Mouse (Mus musculus): Measurements from ENCODE around the gene Sort1. TPM values are rescaled to one million over a fixed set of nuclear protein-coding genes. Genes with fewer than 3 reads are reported as not detected.

The Sort1 gene
- polyA plus RNA-seq, 1 experiment = 41.5 TPM

- DNase-seq (ENCODE audit: low spot score) = no peak
Observed at GRCm38 (mm10) chr3:108327916-108328315, 44.0 kb downstream of the Sort1 start.

GRCm38 (mm10) chr3:108328441-108328841 lies 44.6 kb downstream of the Sort1 start:
- DNase-seq (ENCODE audit: low spot score) = no peak

- DNase-seq (ENCODE audit: low spot score) = no peak
Observed at GRCm38 (mm10) chr3:108330812-108331211, 46.9 kb downstream of the Sort1 start.

- no peak for DNase-seq (ENCODE audit: low spot score)
Observed at GRCm38 (mm10) chr3:108336878-108337277, 53.0 kb downstream of the Sort1 start.

GRCm38 (mm10) chr3:108341040-108341439 lies 57.2 kb downstream of the Sort1 start:
- no peak for DNase-seq (ENCODE audit: low spot score)

GRCm38 (mm10) chr3:108342185-108342584 lies 58.3 kb downstream of the Sort1 start:
- DNase-seq (ENCODE audit: low spot score) = no peak

GRCm38 (mm10) chr3:108345855-108346254 lies 62.0 kb downstream of the Sort1 start:
- DNase-seq (ENCODE audit: low spot score) = no peak

- DNase-seq (ENCODE audit: low spot score) = no peak
Observed at GRCm38 (mm10) chr3:108348376-108348775, 64.5 kb downstream of the Sort1 start.

GRCm38 (mm10) chr3:108355245-108355644 lies 71.4 kb downstream of the Sort1 start:
- no peak for DNase-seq (ENCODE audit: low spot score)

GRCm38 (mm10) chr3:108357051-108357450 lies 73.2 kb downstream of the Sort1 start:
- DNase-seq (ENCODE audit: low spot score) = no peak

GRCm38 (mm10) chr3:108358445-108358844 lies 74.6 kb downstream of the Sort1 start:
- DNase-seq (ENCODE audit: low spot score) = no peak

GRCm38 (mm10) chr3:108360894-108361293 lies 77.0 kb downstream of the Sort1 start:
- DNase-seq (ENCODE audit: low spot score) = no peak

- DNase-seq (ENCODE audit: low spot score) = no peak
Observed at GRCm38 (mm10) chr3:108363626-108364025, 79.7 kb downstream of the Sort1 start.

GRCm38 (mm10) chr3:108364270-108364995 lies 80.6 kb downstream of the Sort1 start, which contains the start of gene Mybphl:
Gene Mybphl (plus strand): TSS chr3:108364911.
- DNase-seq (ENCODE audit: low spot score) = no peak

GRCm38 (mm10) chr3:108367173-108367572 lies 83.3 kb downstream of the Sort1 start:
- no peak for DNase-seq (ENCODE audit: low spot score)

GRCm38 (mm10) chr3:108367828-108368227 lies 83.9 kb downstream of the Sort1 start:
- no peak for DNase-seq (ENCODE audit: low spot score)

GRCm38 (mm10) chr3:108368721-108369120 lies 84.8 kb downstream of the Sort1 start:
- no peak for DNase-seq (ENCODE audit: low spot score)

GRCm38 (mm10) chr3:108372274-108372673 lies 88.4 kb downstream of the Sort1 start:
- no peak for DNase-seq (ENCODE audit: low spot score)

- DNase-seq (ENCODE audit: low spot score) = no peak
Observed at GRCm38 (mm10) chr3:108372691-108373090, 88.8 kb downstream of the Sort1 start.

- DNase-seq (ENCODE audit: low spot score) = no peak
Observed at GRCm38 (mm10) chr3:108378875-108379663, 95.2 kb downstream of the Sort1 start.

GRCm38 (mm10) chr3:108380695-108381094 lies 96.8 kb downstream of the Sort1 start:
- DNase-seq (ENCODE audit: low spot score) = no peak

- no peak for DNase-seq (ENCODE audit: low spot score)
Observed at GRCm38 (mm10) chr3:108381945-108382875, 98.3 kb downstream of the Sort1 start.
